Mouse (Mus musculus) cerebellum, adult 18-20 months (tissue): ENCODE measurements at regions not wholly inside any gene's neighbourhood (a gene's known extent, or its start where the extent isn't known, plus 50 kb on each side); places are given as distances from the start of the nearest gene placed in this dataset.
"Not testable (repeated sequence)": the region's sequence is repeated elsewhere in the genome, so short reads cannot be mapped to it uniquely, and the experiment has no call there.

ENCODE experiments used
- DNase-seq, 2 experiments: peaks; one replicate each; pipeline ENCODE4 v3.0.0; 2021

DNA sequence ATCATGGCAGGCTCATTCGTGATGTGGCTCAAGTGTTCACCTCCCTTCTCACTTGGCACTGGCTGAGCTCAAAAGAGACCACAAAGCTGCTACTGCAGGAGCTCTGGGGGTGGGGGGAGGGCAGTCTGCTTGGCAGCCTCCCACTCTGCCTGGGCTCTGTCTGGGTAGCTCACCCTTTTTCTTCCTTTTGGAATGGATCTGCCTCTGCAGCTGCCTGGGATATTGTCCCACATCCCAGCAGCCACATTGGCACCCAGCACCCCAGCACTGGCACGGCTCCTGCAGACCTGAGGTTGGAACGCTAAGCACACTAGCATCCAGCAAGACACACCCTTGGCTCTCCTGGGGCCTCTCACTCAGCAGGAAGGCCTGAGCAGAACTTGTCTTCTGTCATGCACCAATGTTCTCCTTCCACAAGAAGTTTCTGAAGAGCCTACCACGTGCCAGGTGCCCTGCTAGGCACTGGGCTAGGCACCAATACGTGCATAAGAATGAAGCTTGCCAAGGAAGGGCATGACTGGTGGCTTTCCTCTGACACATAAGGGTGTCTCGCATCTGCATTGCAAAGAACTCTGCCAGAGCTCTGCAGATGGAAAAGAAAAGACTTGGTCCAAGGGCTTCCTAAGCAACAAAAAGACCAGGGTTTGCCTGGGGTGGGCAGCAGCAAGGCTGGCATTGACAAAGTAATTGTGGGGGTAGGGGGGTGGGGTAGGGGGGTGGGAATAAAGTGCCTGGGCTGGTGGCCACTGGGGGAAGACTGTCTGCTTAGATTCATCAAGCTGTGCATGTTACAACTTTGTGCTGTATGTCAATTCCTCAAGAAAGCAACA lies 112.1 kb upstream of the Sipa1l1 start:
- DNase-seq, result not testable (repeated sequence)

- DNase-seq, result no peak
Measured at GRCm38 (mm10) chr12:82064986-82065385, 104.1 kb upstream of the Sipa1l1 start.

DNA sequence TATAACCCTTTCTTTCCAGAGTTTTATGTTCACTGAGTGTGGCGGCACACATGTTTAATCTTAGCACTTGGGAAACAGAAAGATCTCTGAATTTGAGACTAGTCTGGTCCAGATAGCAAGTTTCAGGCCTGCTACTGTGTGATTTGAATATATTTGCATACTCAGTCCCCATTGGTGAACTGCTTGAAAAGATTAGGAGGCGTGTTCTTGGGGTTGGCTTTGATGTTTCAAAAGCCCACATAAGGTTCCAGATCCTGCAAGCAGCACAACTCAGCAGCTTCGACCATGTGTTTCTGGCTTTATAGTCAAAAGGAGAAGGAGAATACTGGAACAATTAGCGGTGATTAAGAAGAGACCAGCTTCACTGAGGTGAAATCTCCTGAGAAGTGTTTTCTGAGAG lies 102.3 kb upstream of the Sipa1l1 start:
- no peak for DNase-seq

GRCm38 (mm10) chr12:82069621-82070020 lies 99.5 kb upstream of the Sipa1l1 start:
- no peak for DNase-seq

DNA sequence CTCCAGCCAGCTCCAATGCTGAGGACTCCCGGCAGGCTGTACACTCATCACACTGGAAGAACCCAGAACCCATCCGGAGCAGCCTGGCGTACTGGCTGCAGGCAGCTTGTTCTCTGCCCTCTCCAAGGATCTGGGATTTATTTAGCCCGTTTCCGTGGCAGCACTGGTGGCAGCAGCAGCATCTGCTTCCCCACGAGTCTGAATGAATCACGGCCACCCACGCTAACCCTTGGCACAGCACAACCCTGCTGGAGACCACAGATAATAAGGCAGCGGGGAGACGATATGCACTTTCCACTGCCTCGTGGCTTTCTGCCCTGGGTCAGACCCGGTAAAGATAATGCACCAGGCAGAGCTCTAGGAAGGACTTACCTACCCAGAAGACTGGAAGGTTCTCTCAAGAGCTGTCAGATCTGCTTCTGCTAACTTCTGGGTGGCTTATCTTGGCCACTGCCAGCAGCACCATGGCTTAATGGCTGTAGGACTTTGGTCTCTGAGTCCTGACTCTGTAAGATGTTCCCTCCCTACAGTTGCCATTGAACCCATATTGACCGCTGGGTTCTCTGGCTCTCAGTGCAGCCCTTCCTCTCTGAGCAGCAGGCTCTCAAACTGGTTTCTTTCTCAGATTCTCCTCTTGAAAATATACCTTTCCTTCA lies 96.2 kb upstream of the Sipa1l1 start:
- DNase-seq, result peak; percentile 46

- DNase-seq, result no peak
Measured at GRCm38 (mm10) chr12:82075479-82076221, 93.5 kb upstream of the Sipa1l1 start.

- no peak for DNase-seq
Measured at GRCm38 (mm10) chr12:82076766-82077165, 92.4 kb upstream of the Sipa1l1 start.

DNA sequence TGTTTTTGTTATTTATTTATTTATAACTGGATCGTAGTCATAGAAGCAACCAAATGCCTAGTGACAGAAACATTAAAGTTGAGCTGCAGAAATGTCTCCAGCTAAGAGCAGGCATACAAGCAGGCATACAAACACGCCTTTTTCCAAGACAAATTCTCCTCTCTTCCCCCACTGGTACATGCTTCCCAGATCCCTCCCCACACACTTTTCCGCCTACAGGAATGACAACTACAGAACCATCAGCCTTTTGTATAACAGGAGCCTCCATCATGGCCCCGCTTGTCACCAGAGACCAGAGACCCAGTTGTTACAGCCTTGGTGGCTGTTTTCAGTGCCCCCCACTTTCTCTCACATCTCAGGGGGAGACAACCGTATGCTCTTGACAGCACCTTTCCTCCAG lies 91.2 kb upstream of the Sipa1l1 start:
- DNase-seq, result no peak

DNA sequence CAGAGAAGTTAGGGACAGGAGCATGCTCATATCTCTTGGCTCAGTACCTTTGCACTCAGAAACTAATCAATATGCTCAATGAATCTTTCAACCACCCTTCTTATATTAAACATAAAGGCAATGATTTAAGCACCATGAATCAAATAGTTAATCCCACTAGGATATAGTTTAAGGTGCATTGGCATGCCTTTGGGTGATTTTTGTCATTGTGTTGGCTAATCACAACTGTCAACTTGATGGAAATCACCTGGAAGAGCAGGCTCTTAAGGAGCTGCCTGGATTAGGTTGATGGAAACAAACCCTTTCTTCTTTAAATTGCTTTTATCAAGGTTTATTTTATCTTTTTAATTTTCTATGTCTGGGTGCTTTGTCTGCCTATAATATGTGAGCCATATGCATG lies 90.4 kb upstream of the Sipa1l1 start:
- DNase-seq, result no peak

- no peak for DNase-seq
Measured at GRCm38 (mm10) chr12:82080196-82080880, 88.8 kb upstream of the Sipa1l1 start.

- DNase-seq, result not testable (repeated sequence)
Measured at GRCm38 (mm10) chr12:82082596-82082995, 86.5 kb upstream of the Sipa1l1 start.

GRCm38 (mm10) chr12:82085771-82086400 lies 83.2 kb upstream of the Sipa1l1 start:
- no peak for DNase-seq

DNA sequence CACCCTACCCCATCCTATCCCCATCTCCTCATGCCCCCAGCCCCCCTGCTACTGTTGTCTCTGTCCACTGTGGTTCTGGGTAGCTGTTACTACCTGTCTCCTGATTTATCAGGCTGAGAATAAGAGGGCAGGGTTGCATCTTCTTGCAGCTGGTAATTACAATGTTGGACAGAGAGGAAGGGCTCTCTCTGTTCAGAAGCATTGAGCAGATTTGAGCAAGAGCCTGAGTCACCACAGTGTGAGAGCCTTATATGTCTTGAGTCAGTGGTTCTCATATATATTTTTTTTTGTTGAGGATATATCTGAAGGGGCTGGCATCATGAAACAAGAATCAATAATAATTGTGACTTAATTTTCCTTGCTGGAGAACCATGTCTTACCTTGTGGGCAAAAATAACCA lies 82.7 kb upstream of the Sipa1l1 start:
- DNase-seq, result no peak

DNA sequence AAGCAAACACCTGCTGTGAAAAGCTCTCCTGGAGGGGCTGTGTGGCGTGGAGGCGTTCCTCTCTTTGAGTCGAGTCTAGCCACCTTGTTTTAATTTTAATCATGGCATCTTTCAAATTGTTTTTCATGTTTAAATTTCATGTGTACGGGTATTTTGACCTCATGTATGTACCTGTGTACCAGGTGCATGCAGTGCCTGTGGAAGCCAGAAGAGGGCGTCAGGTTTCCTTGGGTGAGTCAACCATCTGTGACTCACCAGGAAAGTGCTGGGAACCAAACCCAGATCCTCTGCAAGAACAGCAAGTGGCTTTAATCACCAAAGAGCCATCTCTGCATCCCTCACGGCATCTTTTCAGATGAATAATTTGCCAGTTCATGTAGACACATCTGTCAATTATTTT lies 79.8 kb upstream of the Sipa1l1 start:
- DNase-seq, result no peak

DNA sequence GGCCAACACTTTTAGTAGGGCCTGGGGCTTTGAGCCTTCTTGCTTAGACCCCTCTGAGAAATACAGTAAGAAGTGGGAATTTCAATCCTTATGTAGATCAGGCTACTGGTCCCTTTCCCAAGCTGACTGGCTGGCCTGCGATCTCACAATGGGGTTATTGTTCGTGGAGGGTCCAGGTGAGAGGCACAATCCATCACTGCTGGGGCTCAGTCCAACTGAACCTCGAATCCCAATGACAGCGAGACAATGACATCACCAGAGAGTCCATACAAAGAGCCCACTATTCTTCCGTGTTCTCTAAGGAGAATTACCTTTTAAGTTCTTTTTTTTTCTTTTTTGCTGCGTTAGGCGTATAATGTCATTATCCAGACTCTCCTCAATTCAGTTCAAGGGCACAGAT lies 75.8 kb upstream of the Sipa1l1 start:
- no peak for DNase-seq

GRCm38 (mm10) chr12:82095396-82095795 lies 73.7 kb upstream of the Sipa1l1 start:
- DNase-seq, result no peak

- DNase-seq, result no peak
Measured at GRCm38 (mm10) chr12:82097126-82097525, 72.0 kb upstream of the Sipa1l1 start.

DNA sequence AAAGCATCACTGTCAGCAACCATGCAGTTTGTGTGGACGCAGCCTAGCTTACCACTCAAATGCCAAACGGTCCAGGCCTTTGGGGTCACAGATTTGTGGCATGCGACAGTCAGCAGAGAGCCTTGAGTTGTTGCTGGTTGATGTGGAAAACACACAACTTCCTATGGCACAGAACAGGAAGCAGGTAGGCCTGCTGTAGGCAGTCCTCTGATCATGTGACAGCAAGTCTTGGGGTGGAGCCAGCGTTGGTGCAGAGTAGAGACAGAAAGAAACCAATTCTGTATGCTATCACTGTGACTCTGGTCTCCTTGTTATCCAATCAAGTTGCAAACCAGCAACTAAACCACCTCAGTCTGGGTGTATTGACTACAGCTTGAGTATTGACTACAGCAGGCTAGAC lies 71.5 kb upstream of the Sipa1l1 start:
- DNase-seq, result no peak

- DNase-seq, result peak; percentile 64 to 71
Measured at GRCm38 (mm10) chr12:82104211-82104610, 64.9 kb upstream of the Sipa1l1 start.

GRCm38 (mm10) chr12:82105184-82106031 lies 63.7 kb upstream of the Sipa1l1 start:
- peak; percentile 12 to 19 for DNase-seq

DNA sequence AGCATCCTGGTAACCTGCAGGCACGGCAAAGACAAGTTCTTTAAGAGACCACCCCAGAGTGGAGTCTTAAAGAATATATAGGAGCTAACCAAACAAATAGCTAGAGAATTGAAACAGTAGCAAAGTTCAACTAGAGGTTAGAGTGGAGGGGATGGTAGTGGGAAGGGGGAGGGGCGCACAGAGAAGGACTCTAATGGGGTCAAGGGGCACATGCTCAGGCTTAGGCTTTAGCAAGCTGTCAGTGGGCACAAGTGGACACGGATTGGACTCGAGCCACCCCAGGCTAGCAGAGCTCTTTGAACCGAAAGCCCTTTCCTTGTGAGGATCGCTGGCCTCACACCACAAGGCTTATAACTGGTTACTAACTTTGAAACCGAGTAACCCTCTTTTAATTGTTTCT lies 53.4 kb upstream of the Sipa1l1 start:
- DNase-seq, result no peak
